Mouse (Mus musculus) ES-E14 (cell line): Measurements from ENCODE around the gene Cptp. TPM values are rescaled to one million over a fixed set of nuclear protein-coding genes. Genes with fewer than 3 reads are reported as not detected.

Source experiments
- DNase-seq: peaks from one replicate; pipeline ENCODE4 v3.0.0-alpha.2; 2013; ENCODE audit warnings: low read depth, low spot score
- H3K27ac ChIP-seq: 2 replicates; pipeline ENCODE4 v1.5.1; 2012; ENCODE audit warnings: low read depth, mild to moderate bottlenecking, low read length, moderate library complexity, mixed read lengths; ENCODE audit not compliant: poor library complexity, insufficient read depth, severe bottlenecking
- H3K36me3 ChIP-seq: 2 replicates; pipeline ENCODE4 v1.6.1; 2012; ENCODE audit warnings: mild to moderate bottlenecking, low read length, moderate library complexity, mixed read lengths; ENCODE audit not compliant: control insufficient read depth, poor library complexity, insufficient read depth, severe bottlenecking
- H3K4me1 ChIP-seq, 2 experiments: fragments of 150-350 bp in 1 of 2; sonication (generic) in 1 of 2; 2 replicates each; pipeline ENCODE4 v1.6.1; 2012; ENCODE audit warnings: low read length in 2 of 2, mild to moderate bottlenecking in 1 of 2, mixed read lengths in 1 of 2; ENCODE audit not compliant: control insufficient read depth in 2 of 2, insufficient read depth in 2 of 2, poor library complexity in 1 of 2
- H3K4me3 ChIP-seq, 2 experiments: fragments of 150-350 bp in 1 of 2; sonication (generic) in 1 of 2; 2 replicates each; pipeline ENCODE4 v1.5.1; 2012; ENCODE audit warnings: low read length in 2 of 2, low read depth in 1 of 2, mild to moderate bottlenecking in 1 of 2, mixed read lengths in 1 of 2; ENCODE audit not compliant: insufficient read depth in 1 of 2, poor library complexity in 1 of 2, severe bottlenecking in 1 of 2
- H3K9ac ChIP-seq: 2 replicates; pipeline ENCODE4 v1.6.1; 2012; ENCODE audit warnings: low read depth, mild to moderate bottlenecking, low read length, mixed read lengths; ENCODE audit not compliant: poor library complexity, insufficient read depth, severe bottlenecking
- H3K9me3 ChIP-seq: fragments of 150-350 bp; sonication (generic); 2 replicates; pipeline ENCODE4 v1.6.1; 2012; ENCODE audit warnings: low read depth, mild to moderate bottlenecking, low read length; ENCODE audit not compliant: control insufficient read depth, insufficient read depth
- CHD2 ChIP-seq: IDR thresholded peaks from 2 replicates; pipeline ENCODE4 v1.6.1; 2014; ENCODE audit warnings: mild to moderate bottlenecking, low read depth, low read length, inconsistent platforms
- HCFC1 ChIP-seq: IDR thresholded peaks from 2 replicates; pipeline ENCODE4 v1.6.1; 2012; ENCODE audit warnings: low read length, inconsistent platforms, borderline replicate concordance; ENCODE audit not compliant: insufficient read depth
- MAFK ChIP-seq: IDR thresholded peaks from 2 replicates; pipeline ENCODE4 v1.6.1; 2014; ENCODE audit warnings: mild to moderate bottlenecking, low read depth, low read length, inconsistent platforms; ENCODE audit not compliant: insufficient read depth
- ZC3H11A ChIP-seq: IDR thresholded peaks from 2 replicates; pipeline ENCODE4 v1.6.1; 2012; ENCODE audit warnings: low read depth, mild to moderate bottlenecking, inconsistent platforms, low read length, borderline replicate concordance
- ZNF384 ChIP-seq: IDR thresholded peaks from 2 replicates; pipeline ENCODE4 v1.6.1; 2012; ENCODE audit warnings: low read depth, low read length, inconsistent platforms
- in situ Hi-C, 2 experiments: fragments of 600-800 bp; cut with MboI; formaldehyde crosslinking; loops; one replicate each; pipeline ENCODE4 v1.15.1; 2025; ENCODE audit warnings: low sequenced_read_pairs in 2 of 2, inconsistent platforms in 1 of 2; ENCODE audit not compliant: unreplicated experiment in 2 of 2
- total RNA-seq: library from RNA; depleted of rRNA; stranded (reverse); fragments of 300-350 nt; gene quantifications from 2 replicates; pipeline ENCODE4 v1.2.3, GENCODE M21; 2012

The Cptp gene
- total RNA-seq, 1 experiment: 10.1 TPM

DNA sequence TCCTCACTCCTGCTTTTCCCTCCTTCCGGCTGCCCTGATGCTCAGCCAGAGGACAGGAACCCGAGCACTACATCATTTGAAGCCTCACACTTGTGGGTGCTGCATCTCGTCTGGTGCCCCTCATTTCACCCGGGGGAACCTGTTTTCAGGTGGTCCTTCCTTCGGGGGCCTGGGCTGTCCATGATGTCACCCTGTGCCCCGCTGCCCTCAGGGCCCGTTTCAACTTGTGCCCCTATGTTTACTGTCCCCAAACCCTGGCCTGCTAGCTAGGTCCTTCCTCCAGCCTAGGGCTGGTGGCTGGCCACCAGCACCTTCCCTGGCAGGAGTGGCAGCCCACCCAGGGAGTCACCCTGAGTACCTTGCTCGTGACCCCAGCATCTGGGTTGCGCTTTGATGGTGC lies 36.9 kb upstream of the Cptp start:
- in situ Hi-C loops: no loop called here

DNA sequence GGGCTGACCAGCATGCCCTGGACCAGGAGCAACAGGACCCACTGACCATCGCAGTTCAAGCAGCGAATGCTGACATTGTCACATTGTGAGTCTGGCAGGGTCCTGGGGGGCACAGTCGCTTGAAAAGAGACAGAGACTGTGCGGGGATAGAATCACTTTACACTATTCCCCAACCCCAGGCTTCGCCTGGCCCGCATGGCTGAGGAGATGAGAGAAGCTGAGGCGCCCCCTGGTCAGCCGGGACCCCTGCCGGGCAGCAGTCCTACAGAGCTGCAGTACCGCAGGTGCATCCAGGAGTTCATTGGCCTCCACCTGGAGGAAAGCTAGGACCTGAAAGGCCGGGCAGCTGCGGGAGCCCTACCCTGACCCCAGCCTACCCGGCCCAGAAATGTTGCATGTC lies 36.4 kb upstream of the Cptp start:
- Histone ChIP-seq H3K9me3 (no peaks in the 10 kb centered on the region), H3K4me3 (no peak overlapping the region), H3K27ac (no peak overlapping the region), H3K9ac (no peak overlapping the region), H3K36me3 (peaks cover 24% of the 10 kb centered on the region), H3K4me1 (no peaks in the 10 kb centered on the region)
- in situ Hi-C loops: no loop called here
- no peak for DNase-seq
- TF ChIP-seq CHD2: no peak
- TF ChIP-seq ZNF384: no peak
- no peak for TF ChIP-seq ZC3H11A
- no peak for TF ChIP-seq MAFK
- TF ChIP-seq HCFC1: no peak

More for the DNA sequence above, 36.9 kb upstream of the Cptp start:
- TF ChIP-seq ZNF384 (no peak), CHD2 (no peak), ZC3H11A (no peak), MAFK (no peak), HCFC1 (no peak)
- Histone ChIP-seq H3K9me3 (no peaks in the 10 kb centered on the region), H3K27ac (no peak overlapping the region), H3K9ac (no peak overlapping the region), H3K4me1 (no peaks in the 10 kb centered on the region), H3K4me3 (no peak overlapping the region), H3K36me3 (peaks cover 21% of the 10 kb centered on the region)
- no peak for DNase-seq

DNA sequence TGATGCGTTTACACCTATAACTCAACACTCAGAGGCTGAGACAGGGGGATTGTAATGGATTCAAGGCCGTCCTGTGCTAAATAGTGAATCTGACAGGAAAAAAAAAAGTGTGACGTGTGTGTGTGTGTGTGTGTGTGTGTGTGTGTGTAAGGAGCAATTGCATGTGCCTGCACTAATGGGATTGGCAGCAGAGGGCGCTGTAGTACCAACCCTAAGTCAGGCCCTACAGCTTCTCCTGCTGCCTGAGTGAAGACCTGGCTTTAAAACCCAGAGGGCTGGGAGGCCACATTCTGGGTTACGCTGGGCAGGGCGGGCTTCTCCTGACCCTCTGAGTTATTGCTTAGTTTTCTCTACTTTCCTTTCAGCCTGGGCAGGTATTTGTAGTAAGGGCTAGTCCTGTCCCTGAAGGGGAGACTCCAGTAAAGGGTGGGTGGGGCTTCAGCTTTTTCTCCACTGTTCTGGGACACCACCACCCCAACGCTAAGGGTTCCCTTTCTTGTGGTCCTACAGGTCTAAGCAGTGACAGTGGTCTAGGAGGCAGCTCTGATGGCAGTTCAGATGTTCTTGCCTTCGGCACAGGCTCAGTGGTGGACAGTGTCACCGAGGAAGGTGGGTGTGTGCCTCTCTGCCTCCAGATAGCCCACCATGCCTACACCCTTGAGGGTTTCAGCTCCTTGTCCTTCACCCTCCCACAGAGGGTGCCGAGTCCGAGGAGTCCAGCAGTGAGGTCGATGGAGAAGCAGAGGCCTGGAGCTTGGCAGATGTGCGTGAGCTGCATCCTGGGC lies 35.3 kb upstream of the Cptp start:
- Histone ChIP-seq H3K9ac (no peak overlapping the region), H3K36me3 (peaks cover 27% of the 10 kb centered on the region), H3K27ac (no peak overlapping the region), H3K4me3 (no peak overlapping the region), H3K4me1 (no peaks in the 10 kb centered on the region), H3K9me3 (no peaks in the 10 kb centered on the region)
- peak; percentile 60 for DNase-seq
- TF ChIP-seq MAFK (no peak), ZC3H11A (no peak), ZNF384 (no peak), CHD2 (no peak), HCFC1 (no peak)
- in situ Hi-C loops: no loop called here

DNA sequence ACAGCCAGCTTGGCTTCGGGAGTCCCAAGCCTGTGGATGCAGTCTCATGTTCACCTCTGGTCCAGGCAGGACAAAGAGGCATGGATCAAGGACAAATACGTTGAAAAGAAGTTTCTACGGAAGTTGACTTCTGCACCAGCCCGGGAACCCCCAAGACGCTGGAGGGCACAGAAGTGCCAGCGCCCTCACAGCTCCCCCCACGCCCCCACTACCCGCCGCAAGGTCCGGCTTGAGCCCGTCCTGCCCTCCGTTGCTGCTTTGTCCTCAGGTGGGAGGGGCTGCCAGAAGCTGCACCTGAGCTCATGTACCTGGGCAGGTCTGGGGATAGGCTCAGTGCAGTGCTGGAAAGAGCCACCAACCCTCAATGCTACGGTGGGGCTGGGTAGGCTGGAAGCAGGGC lies 34.0 kb upstream of the Cptp start:
- no peaks in the 10 kb centered on the region for H3K4me1 ChIP-seq
- H3K36me3 ChIP-seq: peaks cover 31% of the 10 kb centered on the region
- DNase-seq: no peak
- H3K4me3 ChIP-seq: no peak overlapping the region
- in situ Hi-C loops: no loop called here
- no peaks in the 10 kb centered on the region for H3K9me3 ChIP-seq
- no peak overlapping the region for H3K9ac ChIP-seq
- TF ChIP-seq ZC3H11A: no peak
- TF ChIP-seq ZNF384: no peak
- no peak for TF ChIP-seq HCFC1
- no peak for TF ChIP-seq CHD2
- TF ChIP-seq MAFK: no peak
- no peak overlapping the region for H3K27ac ChIP-seq
